Mouse (Mus musculus) left cerebral cortex, adult 6 months (tissue): ENCODE results near the gene Milr1. TPM values are rescaled to one million over a fixed set of nuclear protein-coding genes. Genes with fewer than 3 reads are reported as not detected.

Experiments used
- long read RNA-seq, 2 experiments: library from polyadenylated mRNA; unstranded; transcript quantifications; one replicate each; pipeline ENCODE4 v2.0.0; 2019 to 2020
- polyA plus RNA-seq: library from polyadenylated mRNA; unstranded; fragments of <200 nt; fragmentation: Nextera tagmentation; gene quantifications from 2 replicates; pipeline ENCODE4 v1.2.3, GENCODE M21; 2021

Milr1 gene
- 0.36 and 0.41 TPM in 2 replicates for polyA plus RNA-seq
- long read RNA-seq, experiment 1, partial matches to known transcripts, result 0 of 1 reads
- long read RNA-seq, experiment 1, other reads (novel, unspliced or antisense), result 0 of 1 reads
- long read RNA-seq, experiment 2, result 0 reads

GRCm38 (mm10) chr11:106751039-106752018, at the start of gene Milr1:
Milr1 (plus strand) TSS chr11:106751226.

DNA sequence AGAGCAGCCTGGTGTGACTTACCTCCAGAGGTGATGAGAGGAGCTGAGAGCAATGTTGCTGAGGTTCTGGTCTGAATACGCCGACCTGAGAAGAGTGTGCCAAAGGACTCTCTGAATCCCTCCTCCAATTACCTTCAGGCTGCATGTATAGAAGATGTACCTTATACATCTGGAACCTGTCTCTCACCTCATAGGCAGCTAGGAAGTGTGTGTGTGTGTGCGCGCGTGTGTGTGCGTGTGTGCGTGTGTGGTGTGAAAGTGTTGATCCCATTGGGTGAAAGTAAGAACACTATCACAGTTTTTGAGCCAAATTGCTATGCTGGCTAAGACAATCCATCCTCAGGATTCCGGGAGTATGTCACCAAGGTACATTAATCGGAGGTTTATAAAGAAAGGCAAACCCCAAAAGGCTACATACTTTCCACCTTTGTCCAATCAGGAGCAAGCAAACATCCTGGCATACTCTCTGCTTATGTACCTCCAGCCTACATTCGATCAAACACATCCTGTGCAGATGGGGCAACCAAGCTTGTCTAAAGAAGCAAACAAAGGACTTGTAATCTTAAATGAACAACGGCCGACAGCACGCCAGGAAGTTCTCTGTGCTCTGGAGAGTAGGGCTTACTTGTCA, 790 bp upstream of the Milr1 start, which contains the start of gene Pecam1:
Gene Pecam1, minus strand, starts transcription at position 508 of the 631 bp plus-strand sequence.

DNA sequence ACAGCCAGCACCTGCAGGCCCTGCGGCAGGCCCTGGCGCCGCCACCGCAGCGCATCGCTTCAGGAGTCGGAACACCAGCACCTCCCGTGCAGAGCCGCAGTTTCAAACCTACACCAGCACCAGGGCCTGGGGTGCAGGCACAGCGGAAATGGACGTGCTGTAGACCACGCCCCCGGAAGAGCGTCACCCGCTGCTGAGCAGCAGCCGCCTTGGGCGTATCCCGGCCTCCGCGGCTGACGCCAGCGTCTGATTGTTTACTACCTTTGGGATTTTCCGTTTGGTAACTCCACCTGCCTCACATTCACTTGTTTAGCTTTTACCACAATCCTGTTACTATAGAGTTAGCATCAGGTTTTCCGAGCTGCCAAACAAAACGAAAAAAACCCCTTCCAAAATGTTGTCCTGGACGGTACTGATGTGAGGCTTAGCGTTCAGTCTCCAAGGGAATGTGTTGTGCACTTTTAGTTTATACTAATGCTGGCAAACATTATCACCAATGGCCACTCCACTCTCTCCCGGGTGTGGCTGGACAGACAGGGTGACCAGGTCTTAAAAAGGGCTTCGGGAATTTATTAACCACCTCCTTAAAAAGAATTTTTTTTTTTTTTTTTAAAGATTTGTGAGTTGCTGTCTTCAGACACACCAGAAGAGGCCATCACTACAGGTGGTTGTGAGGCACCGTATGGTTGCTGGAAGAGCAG, 28.5 kb downstream of the Milr1 start, which contains the start of gene Polg2:
Gene Polg2, minus strand, starts transcription at position 150 of the 701 bp plus-strand sequence.

GRCm38 (mm10) chr11:106788775-106789459, 37.9 kb downstream of the Milr1 start, which contains the start of the genes Ddx5 and Cep95:
Ddx5 (minus strand) TSS chr11:106789185.
Cep95 (plus strand) TSS chr11:106789252.

Other genes starting within 250 kb of the Milr1 start
- gene Tex2, start 137.8 kb upstream of the Milr1 start, polyA plus RNA-seq, result 27.4 and 29.3 TPM in 2 replicates
- gene Pecam1, start 598 bp upstream of the Milr1 start, polyA plus RNA-seq, result 10.4 and 10.9 TPM in 2 replicates
- 3.5 and 4.2 TPM in 2 replicates for gene Polg2, start 28.3 kb downstream of the Milr1 start, polyA plus RNA-seq
- 224 and 234 TPM in 2 replicates for gene Ddx5, start 38.0 kb downstream of the Milr1 start, polyA plus RNA-seq
- gene Cep95, start 38.0 kb downstream of the Milr1 start, polyA plus RNA-seq, result 1.4 and 1.5 TPM in 2 replicates
- gene Smurf2, start 169.5 kb downstream of the Milr1 start, polyA plus RNA-seq, result 2.7 and 3.1 TPM in 2 replicates
- gene Kpna2, start 248.3 kb downstream of the Milr1 start, polyA plus RNA-seq, result 28.5 and 35.6 TPM in 2 replicates